Mouse (Mus musculus) lung, postnatal 0 days (tissue): ENCODE results near the gene Slc6a20b. TPM values are rescaled to one million over a fixed set of nuclear protein-coding genes. Genes with fewer than 3 reads are reported as not detected.

Source experiments
- ATAC-seq: fragments of 200-750 bp; cut with Nextera tagmentation; 2 replicates; pipeline ENCODE4 v1.8.0; 2017; ENCODE audit warnings: moderate library complexity
- DNase-seq: peaks from one replicate; pipeline ENCODE4 v3.0.0-alpha.2; 2016; ENCODE audit warnings: low spot score
- H3K27ac ChIP-seq: fragments of 300-500 bp; sonication (generic); 2 replicates; pipeline ENCODE4 v1.5.1; 2014; ENCODE audit warnings: antibody characterized with exemption, mild to moderate bottlenecking, low read length, mixed read lengths
- H3K27me3 ChIP-seq: fragments of 300-500 bp; sonication (generic); replicated peaks from 2 replicates; pipeline ENCODE4 v1.6.1; 2014; ENCODE audit warnings: low read length, mixed read lengths; ENCODE audit not compliant: insufficient read depth
- H3K36me3 ChIP-seq: fragments of 300-500 bp; sonication (generic); 2 replicates; pipeline ENCODE4 v1.6.1; 2014; ENCODE audit warnings: low read length, mixed read lengths; ENCODE audit not compliant: insufficient read depth
- H3K4me1 ChIP-seq: fragments of 300-500 bp; sonication (generic); 2 replicates; pipeline ENCODE4 v1.6.1; 2014; ENCODE audit warnings: antibody characterized with exemption, low read depth, low read length, mixed read lengths; ENCODE audit not compliant: insufficient read depth
- H3K4me2 ChIP-seq: fragments of 300-500 bp; sonication (generic); replicated peaks from 2 replicates; pipeline ENCODE4 v1.6.1; 2014; ENCODE audit warnings: low read depth, mild to moderate bottlenecking, low read length, moderate library complexity, mixed read lengths
- H3K4me3 ChIP-seq: fragments of 300-500 bp; sonication (generic); 2 replicates; pipeline ENCODE4 v1.5.1; 2014; ENCODE audit warnings: low read depth, low read length
- H3K9ac ChIP-seq: fragments of 300-500 bp; sonication (generic); replicated peaks from 2 replicates; pipeline ENCODE4 v1.6.1; 2014; ENCODE audit warnings: low read depth, mild to moderate bottlenecking
- H3K9me3 ChIP-seq: fragments of 300-500 bp; sonication (generic); 2 replicates; pipeline ENCODE4 v1.6.1; 2016; ENCODE audit warnings: low read length, mixed read lengths
- CTCF ChIP-seq: IDR thresholded peaks from 2 replicates; pipeline ENCODE4 v1.5.1; 2016; ENCODE audit warnings: antibody characterized with exemption, mild to moderate bottlenecking
- EP300 ChIP-seq: IDR thresholded peaks from 2 replicates; pipeline ENCODE4 v1.6.1; 2016; ENCODE audit warnings: antibody characterized with exemption, mild to moderate bottlenecking, control low read depth
- WGBS: fragments of 180-500 bp; shearing (Covaris S2); extraction: QIAGEN DNeasy Blood & Tissue Kit; methylation state at CpG from one replicate; pipeline ENCODE4 v1.1.7; 2014; 5-methylcytosine and 5-hydroxymethylcytosine counted together
- polyA plus RNA-seq: library from polyadenylated mRNA; unstranded; fragments of >200 nt; fragmentation: Nextera tagmentation; extraction: Ambion mirVana; gene quantifications from 2 replicates; pipeline ENCODE4 v1.2.1, GENCODE M21; 2015

Slc6a20b gene
- polyA plus RNA-seq, 1 experiment from 2014 or later, result 0.12 TPM

GRCm38 (mm10) chr9:123657457-123657856 lies 25.1 kb upstream of the Slc6a20b start:
- no peaks in the 10 kb centered on the region for H3K36me3 ChIP-seq
- TF ChIP-seq EP300 (no peak), CTCF (no peak)
- WGBS, result 74% methylated on average over 3 of the region's 3 CpGs

GRCm38 (mm10) chr9:123651369-123651768 lies 19.0 kb upstream of the Slc6a20b start:
- WGBS, result 22% methylated on average over 4 of the region's 4 CpGs
- Histone ChIP-seq H3K27ac (no peak overlapping the region), H3K4me3 (no peak overlapping the region), H3K9me3 (no peaks in the 10 kb centered on the region), H3K27me3 (no peaks in the 10 kb centered on the region), H3K36me3 (no peaks in the 10 kb centered on the region), H3K4me2 (no peak overlapping the region), H3K9ac (no peak overlapping the region), H3K4me1 (no peaks in the 10 kb centered on the region)
- no peak for TF ChIP-seq EP300
- no peak for TF ChIP-seq CTCF
- DNase-seq (peak; percentile 15), ATAC-seq (no peak)

More at GRCm38 (mm10) chr9:123657457-123657856, 25.1 kb upstream of the Slc6a20b start:
- Histone ChIP-seq H3K9me3 (no peaks in the 10 kb centered on the region), H3K27me3 (no peaks in the 10 kb centered on the region), H3K4me1 (no peaks in the 10 kb centered on the region), H3K4me2 (no peak overlapping the region), H3K27ac (no peak overlapping the region), H3K4me3 (no peak overlapping the region), H3K9ac (no peak overlapping the region)
- DNase-seq (no peak), ATAC-seq (no peak)

GRCm38 (mm10) chr9:123649785-123650511 lies 17.6 kb upstream of the Slc6a20b start:
- 56% methylated on average over 2 of the region's 2 CpGs for WGBS
- Histone ChIP-seq H3K27ac (no peak overlapping the region), H3K9ac (no peak overlapping the region), H3K4me1 (no peaks in the 10 kb centered on the region), H3K27me3 (no peaks in the 10 kb centered on the region), H3K4me3 (no peak overlapping the region), H3K9me3 (no peaks in the 10 kb centered on the region), H3K4me2 (no peak overlapping the region), H3K36me3 (no peaks in the 10 kb centered on the region)
- no peak for ATAC-seq
- DNase-seq, result no peak
- TF ChIP-seq EP300 (no peak), CTCF (no peak)

- DNase-seq (no peak), ATAC-seq (no peak)
- no peak overlapping the region for H3K4me2 ChIP-seq
- H3K9me3 ChIP-seq, result no peaks in the 10 kb centered on the region
- H3K4me1 ChIP-seq, result no peaks in the 10 kb centered on the region
- no peak overlapping the region for H3K27ac ChIP-seq
- TF ChIP-seq CTCF (no peak), EP300 (no peak)
- H3K36me3 ChIP-seq, result no peaks in the 10 kb centered on the region
- no peaks in the 10 kb centered on the region for H3K27me3 ChIP-seq
- WGBS, result 58% methylated on average over 1 of the region's 1 CpGs
- H3K4me3 ChIP-seq, result no peak overlapping the region
- no peak overlapping the region for H3K9ac ChIP-seq
Measured at GRCm38 (mm10) chr9:123640106-123640505, 7.7 kb upstream of the Slc6a20b start.

- TF ChIP-seq EP300, result no peak
- peak; percentile 72 for TF ChIP-seq CTCF
- Histone ChIP-seq H3K36me3 (no peaks in the 10 kb centered on the region), H3K27me3 (no peaks in the 10 kb centered on the region), H3K4me2 (no peak overlapping the region), H3K4me3 (no peak overlapping the region), H3K27ac (no peak overlapping the region), H3K9ac (no peak overlapping the region), H3K9me3 (no peaks in the 10 kb centered on the region), H3K4me1 (no peaks in the 10 kb centered on the region)
- 63% methylated on average over 1 of the region's 1 CpGs for WGBS
- ATAC-seq, result no peak
- peak; percentile 65 for DNase-seq
Measured at GRCm38 (mm10) chr9:123638668-123639089, 6.3 kb upstream of the Slc6a20b start.

- H3K27ac ChIP-seq, result no peak overlapping the region
- H3K4me1 ChIP-seq, result no peaks in the 10 kb centered on the region
- no peak for ATAC-seq
- H3K4me2 ChIP-seq, result no peak overlapping the region
- H3K9ac ChIP-seq, result no peak overlapping the region
- DNase-seq, result no peak
- no peaks in the 10 kb centered on the region for H3K9me3 ChIP-seq
- H3K4me3 ChIP-seq, result no peak overlapping the region
- no peaks in the 10 kb centered on the region for H3K27me3 ChIP-seq
- no peaks in the 10 kb centered on the region for H3K36me3 ChIP-seq
- no peak for TF ChIP-seq EP300
- no peak for TF ChIP-seq CTCF
Measured at GRCm38 (mm10) chr9:123638231-123638630, 5.9 kb upstream of the Slc6a20b start.

- Histone ChIP-seq H3K27ac (no peak overlapping the region), H3K36me3 (no peaks in the 10 kb centered on the region), H3K9ac (no peak overlapping the region), H3K4me3 (no peak overlapping the region), H3K4me1 (no peaks in the 10 kb centered on the region), H3K9me3 (no peaks in the 10 kb centered on the region), H3K27me3 (no peaks in the 10 kb centered on the region), H3K4me2 (no peak overlapping the region)
- ATAC-seq (no peak), DNase-seq (no peak)
- TF ChIP-seq EP300 (no peak), CTCF (no peak)
- whole genome bisulfite sequencing, result 61% methylated on average over 5 of the region's 5 CpGs
Measured at GRCm38 (mm10) chr9:123636771-123637170, 4.4 kb upstream of the Slc6a20b start.
